Mouse (Mus musculus) forelimb bud, embryonic 11.5 days (tissue): ENCODE measurements around the gene Fam78a.
A peak's percentile ranks its signal among the peaks of the same experiment; 100 is the strongest.

Experiments
- DNase-seq: peaks from one replicate; pipeline ENCODE4 v3.0.0-alpha.2; 2012; ENCODE audit warnings: low read depth, low spot score

The Fam78a gene

DNA sequence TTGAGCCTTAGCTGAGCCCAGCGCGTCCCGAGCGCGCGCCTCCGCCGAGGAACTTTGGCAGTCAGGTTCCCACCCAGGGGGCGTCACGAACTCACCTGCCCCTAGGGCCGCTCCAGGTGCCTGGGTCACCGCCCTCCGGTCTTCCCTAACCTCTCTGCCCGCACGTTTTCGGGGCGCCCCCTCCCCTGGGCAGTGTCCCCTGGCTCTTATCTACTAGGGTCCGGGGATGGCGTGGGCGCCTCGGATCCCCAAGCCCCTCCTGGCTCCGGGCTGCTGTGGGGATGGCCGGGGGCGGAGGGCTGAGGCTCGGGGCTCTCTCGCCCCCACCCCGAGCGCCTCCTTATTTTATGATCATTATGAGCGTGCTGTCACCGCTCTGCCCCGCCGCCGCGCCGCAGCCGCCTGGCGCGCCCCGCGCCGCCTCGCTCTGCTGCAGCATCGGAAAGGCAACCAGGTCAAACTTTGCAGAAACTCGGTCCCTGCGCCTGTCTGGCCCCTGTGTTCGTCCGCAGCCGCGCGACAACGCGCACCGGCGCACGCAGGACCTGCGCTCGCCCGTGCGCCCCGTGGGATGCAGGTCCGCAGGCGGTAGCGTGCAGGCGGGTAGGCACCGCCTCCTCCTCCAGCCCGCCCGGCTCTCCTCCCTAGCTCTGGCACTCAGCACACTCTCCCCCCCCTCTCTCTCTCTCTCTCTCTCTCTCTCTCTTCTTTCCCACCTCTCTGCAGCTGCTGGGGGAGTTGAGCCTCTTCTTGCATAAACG lies at the start of gene Fam78a:
TSS of gene Fam78a (minus strand) at position 747 of the 761 bp plus-strand sequence.
- DNase-seq: peak; percentile 36

DNA sequence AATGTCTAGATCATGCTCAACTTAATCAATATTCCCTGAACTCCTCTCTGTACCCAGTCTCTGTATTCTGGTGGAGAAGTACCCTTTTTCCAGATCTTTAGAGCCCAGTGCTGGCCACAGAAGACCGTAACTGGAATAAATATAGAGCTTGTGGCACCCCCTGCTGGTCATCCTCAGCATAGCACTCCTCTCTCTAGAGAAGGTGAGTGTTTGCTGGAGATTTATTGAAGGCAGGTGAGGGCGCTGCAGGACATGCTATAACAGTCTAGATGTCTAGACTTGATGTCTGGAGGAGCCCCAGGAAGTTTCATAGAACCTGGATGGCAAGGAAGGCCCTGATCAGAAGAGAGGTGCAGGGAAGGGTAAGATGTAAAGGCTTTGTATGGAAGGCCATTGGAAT lies 49.4 kb upstream of the Fam78a start:
- DNase-seq: peak; percentile 86

DNA sequence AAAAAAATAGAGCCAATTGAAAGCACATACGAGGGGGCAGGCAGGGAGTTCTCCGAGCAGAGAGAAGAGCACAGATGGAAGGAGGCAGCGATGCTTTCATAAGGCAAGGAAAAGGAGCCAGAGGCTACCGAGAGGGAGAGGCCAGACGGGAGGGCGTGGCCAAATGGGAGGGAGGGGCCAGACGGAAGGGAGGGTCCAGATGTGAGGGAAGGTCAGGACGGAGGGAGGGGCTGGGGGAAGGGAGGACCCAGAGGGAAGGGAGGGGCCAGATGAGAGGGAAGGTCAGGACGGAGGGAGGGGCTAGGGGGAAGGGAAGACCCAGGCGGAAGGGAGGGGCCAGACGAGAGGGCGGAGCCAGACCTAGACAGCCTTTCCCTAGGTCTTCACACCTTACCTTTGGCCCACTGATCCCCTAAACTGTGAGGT lies 47.9 kb upstream of the Fam78a start:
- DNase-seq: peak; percentile 62

DNA sequence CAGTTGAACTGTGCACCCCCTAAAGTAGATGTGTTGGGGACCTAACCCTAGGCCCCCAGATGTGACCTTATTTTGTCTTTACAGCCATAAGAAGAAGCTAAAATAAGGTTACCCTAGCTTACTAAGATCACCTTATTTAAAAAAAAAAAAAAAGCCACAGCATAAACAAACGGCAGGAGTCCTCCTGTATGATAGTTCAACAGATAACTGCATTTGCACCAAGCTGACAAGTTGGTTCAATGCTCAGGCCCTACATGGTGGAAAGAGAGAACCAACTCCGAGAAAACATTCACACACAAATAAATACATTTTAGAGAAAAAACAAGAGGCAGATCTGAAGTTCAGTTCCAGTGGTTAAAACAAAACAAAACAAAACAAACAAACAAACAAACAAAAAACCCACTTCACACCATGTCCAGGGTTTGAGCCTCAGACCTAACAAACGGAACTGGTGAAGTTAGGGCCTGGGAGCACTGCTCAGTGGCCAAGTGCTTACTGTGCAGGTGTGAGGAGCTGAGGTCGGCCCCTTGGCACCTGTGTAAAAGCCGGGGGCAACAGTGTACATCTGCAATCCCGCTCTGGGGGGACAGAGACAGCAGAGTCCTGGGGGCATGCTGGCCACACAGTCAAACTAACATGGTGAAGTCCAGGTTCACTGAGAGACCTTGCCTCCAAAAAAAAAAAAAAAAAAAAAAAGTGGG lies 47.4 kb upstream of the Fam78a start:
- no peak for DNase-seq

DNA sequence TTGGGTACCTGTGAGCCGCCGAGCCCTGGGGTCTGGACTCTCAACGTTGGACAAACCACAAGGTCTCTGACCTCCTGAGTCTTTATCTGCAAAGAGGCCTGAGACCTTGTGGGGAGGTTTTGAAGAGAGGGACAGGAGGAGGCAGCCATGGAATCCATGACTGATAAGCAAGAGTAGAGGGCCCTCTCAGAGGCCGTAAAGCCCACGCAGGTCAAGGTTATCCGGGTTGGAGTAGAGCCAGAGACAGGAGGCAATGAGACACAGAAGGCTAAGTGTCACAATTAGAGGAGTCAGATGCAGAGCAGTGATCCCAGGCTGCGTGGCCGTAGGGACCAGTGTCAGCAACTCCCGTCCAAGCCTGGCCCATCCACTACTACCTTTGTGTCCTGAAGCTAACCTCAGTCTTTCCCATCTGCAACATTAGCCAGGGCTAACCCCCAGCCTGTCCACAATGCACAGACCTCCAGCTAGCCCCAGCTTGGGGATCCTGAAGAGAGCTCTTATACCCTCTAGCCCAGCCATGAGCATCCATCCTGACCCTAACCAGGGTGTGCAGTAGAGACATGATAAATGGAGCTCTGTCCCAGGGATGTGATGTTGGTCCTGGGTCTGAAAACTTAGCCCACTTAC lies 46.7 kb upstream of the Fam78a start:
- no peak for DNase-seq

DNA sequence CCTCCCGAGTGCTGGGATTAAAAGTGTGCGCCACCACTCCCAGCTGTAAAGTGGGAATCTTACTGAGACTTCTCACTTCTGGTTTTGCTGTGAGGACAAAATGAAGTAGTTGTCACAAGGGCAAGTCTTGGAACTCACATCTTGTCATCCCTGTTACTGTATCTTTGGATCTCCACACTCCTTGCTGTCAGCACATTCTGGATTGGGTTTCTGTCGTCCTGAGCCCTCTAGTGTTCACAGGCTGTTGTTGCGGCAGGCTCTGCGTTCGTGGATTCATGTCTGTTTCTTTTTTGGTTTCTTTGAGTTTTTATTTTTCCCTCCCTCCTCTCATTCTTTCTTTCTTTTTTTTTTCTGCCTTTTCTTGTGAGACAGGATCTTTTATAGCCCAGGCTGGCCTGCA lies 45.8 kb upstream of the Fam78a start:
- DNase-seq: no peak

DNA sequence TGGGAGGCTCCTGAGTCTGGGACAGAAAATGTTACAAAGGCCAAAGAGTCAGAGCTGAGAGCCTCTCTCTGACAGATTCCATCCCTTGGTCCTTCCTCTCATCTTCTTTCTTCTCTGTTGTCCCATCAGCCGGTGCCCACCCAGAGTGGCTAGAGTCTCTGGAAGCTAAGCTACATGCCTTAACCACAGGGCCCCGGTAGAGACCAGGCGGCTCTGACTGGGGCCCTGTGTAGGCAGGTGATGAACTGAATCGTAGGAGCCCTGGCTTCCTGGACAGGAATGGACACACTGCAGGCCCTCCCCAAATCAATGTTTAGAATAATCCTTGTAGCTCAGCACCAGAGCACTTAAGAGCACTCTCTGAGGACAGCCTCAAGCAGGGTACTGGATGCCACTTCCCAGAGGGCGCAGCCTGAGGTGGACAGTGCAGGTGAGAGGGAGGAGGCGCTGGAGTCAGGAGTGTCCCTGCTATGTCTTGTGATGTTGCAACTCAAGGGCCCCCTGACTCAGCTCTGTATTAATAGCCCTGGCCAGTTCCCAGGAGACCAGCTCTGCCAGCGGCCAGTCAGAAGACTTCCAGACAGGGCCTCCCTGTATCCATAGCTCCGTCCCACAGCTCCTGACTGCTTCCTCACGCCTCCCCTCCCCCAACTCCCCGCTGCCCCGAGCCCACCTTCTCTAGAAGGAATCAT lies 44.9 kb upstream of the Fam78a start:
- no peak for DNase-seq

DNA sequence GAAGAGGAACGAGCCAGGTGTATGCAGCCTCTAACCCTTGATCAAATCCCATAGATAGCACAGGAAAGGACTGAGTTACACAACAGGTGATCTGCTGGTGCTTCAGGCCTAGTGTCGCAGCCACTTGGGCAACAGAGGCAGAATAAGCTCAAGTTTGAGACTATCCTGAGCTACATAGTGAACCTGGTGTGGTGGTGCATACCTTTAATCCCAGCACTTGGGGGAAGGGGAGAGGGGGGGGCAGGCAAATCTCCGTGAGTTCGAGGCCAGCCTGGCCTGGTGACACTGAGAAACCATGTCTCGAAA lies 43.8 kb upstream of the Fam78a start:
- no peak for DNase-seq

- DNase-seq: no peak
Measured at GRCm38 (mm10) chr2:32127653-32128535, 43.2 kb upstream of the Fam78a start.

DNA sequence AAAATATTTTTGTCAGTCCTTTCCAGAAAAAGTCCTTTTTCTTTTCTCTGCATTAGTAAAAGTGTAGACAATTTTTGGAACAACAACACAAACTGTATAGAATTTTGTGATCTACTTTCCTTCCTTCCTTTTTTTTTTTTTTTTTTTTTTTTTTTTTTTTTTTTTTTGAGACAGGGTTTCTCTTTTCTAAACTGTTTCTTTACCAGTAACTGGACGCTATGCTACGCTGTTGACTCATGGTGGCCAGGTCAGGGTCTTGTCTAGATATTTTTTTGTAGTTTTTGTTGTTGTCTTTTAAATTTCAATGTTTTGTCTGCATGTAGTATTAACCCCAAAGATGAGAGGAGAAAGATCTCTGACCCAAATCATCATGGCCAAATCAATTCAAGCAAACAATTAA lies 37.1 kb upstream of the Fam78a start:
- no peak for DNase-seq

- no peak for DNase-seq
Measured at GRCm38 (mm10) chr2:32121150-32121549, 36.5 kb upstream of the Fam78a start.

DNA sequence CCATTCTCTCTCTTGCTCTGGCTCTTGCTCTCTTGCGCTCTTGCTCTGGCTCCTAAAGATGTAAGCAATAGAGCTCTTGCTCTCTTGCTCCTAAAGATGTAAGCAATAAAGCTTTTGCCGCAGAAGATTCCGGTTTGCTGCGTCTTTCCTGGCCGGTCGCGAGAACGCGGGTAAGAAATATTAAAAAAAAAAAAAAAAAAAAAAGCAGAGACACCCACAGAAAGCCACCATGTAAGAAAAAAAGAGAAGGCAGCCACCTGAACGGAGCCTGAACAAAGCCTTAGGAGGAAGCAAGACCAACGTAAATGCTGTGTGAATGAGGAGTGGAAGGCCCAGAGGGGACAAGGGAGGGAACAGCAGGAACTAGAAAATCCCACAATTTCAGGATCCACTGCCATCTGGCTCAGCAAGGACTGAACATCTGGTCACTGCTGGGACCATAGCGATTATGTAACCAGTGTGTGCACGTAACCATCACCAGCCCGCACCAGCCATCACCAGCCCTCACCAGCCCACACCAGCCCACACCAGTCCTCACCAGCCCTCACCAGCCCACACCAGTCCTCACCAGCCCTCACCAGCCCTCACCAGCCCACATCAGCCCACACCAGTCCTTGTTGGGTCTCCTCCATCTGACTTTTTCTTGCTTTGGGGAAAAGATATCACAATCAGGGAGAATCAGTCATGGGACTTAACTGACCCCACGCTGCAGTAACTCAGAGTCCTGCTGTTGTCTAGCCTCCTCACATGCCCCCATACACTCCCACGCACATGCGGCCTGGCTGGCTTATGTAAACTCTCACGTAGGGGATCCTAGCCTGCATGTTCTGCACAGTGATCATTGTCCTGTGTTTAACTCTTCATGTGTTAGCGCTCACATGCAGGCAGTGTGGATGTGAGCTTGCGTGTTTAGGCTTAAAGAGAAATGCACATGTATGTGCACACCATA lies 35.4 kb upstream of the Fam78a start:
- DNase-seq: no peak

DNA sequence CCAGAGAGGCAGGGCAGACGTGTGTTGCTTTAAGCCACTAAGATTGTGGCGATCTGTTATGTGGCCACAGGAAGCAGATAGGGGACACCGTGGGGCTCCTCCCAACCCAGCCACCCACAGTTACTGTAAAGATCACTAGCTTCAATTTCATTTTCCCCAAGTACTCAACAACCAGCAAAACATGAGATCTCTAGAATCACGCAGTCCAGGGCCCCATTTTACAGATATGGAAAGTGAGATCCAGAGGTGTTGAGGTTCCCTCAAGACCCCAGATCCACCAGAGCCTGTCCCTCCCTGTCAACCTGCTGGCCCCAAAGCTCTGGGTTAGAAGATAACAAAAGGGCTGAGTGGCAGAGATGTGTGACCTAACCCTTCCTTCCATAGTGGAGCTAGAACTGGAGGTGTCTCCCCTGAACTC lies 31.2 kb upstream of the Fam78a start:
- DNase-seq: no peak

DNA sequence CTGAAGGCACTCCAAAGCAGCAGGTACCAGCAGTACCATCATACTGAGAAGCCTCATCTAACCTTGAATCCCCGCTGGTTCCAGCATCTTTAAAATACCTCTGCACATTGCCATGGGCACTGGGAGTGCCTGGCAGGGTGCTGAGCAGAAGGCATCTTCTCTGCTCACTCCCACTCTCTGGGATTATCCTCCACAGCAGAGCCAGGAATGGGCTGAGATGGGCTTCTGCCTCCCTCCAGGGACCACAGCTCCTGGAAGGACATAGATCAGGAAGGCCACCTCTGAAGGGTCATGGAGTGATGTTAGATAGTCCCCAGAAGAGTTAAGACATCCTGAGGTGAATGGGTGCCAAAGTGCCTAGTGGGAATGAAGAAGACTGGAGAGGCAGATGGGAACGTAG lies 27.9 kb upstream of the Fam78a start:
- DNase-seq: no peak

DNA sequence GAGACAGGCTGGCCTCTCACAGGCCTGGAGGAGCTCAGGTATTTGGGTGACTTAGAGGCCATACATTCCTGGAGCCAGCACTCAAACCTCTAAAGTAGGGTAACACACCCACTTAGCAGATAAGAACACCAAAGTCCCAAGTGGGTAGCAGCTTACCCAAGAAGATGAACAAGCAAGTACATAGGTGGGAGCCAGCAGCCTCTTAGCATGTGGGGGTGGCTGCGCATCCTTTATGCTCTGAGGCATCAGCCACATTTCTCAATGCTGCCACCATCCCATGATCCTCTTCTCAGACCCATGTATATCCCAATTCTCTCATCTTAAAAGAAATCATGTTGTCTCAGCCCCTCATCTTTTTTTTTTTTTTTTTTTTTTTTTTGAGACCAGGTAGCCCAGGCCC lies 26.6 kb upstream of the Fam78a start:
- DNase-seq: no peak

- DNase-seq: no peak
Measured at GRCm38 (mm10) chr2:32105930-32106329, 21.3 kb upstream of the Fam78a start.

GRCm38 (mm10) chr2:32105117-32105913 lies 20.7 kb upstream of the Fam78a start:
- no peak for DNase-seq

GRCm38 (mm10) chr2:32104122-32104521 lies 19.5 kb upstream of the Fam78a start:
- no peak for DNase-seq

- no peak for DNase-seq
Measured at GRCm38 (mm10) chr2:32103557-32103956, 18.9 kb upstream of the Fam78a start.
